Mouse (Mus musculus) heart, postnatal 0 days (tissue): Measurements from ENCODE around the gene Mgat4b. TPM values are rescaled to one million over a fixed set of nuclear protein-coding genes. Genes with fewer than 3 reads are reported as not detected.

Source experiments
- ATAC-seq: fragments of 200-750 bp; cut with Nextera tagmentation; 2 replicates; pipeline ENCODE4 v1.8.0; 2017; ENCODE audit warnings: low read depth, moderate number of reproducible peaks, moderate library complexity; ENCODE audit not compliant: insufficient read depth
- DNase-seq: peaks from one replicate; pipeline ENCODE4 v3.0.0-alpha.2; 2016; ENCODE audit warnings: low spot score
- H3K27ac ChIP-seq: fragments of 300-500 bp; sonication (generic); 2 replicates; pipeline ENCODE4 v1.5.1; 2014; ENCODE audit warnings: low read depth, mild to moderate bottlenecking
- H3K27me3 ChIP-seq: fragments of 300-500 bp; sonication (generic); 2 replicates; pipeline ENCODE4 v1.6.1; 2014; ENCODE audit warnings: low read length, mixed read lengths; ENCODE audit not compliant: control insufficient read depth, insufficient read depth
- H3K36me3 ChIP-seq: fragments of 300-500 bp; sonication (generic); replicated peaks from 2 replicates; pipeline ENCODE4 v1.6.1; 2014; ENCODE audit warnings: low read length, mixed read lengths; ENCODE audit not compliant: control insufficient read depth, insufficient read depth
- H3K4me1 ChIP-seq: fragments of 300-500 bp; sonication (generic); 2 replicates; pipeline ENCODE4 v1.6.1; 2014; ENCODE audit warnings: antibody characterized with exemption; ENCODE audit not compliant: control insufficient read depth, insufficient read depth
- H3K4me2 ChIP-seq: fragments of 300-500 bp; sonication (generic); 2 replicates; pipeline ENCODE4 v1.6.1; 2014; ENCODE audit warnings: low read depth, mild to moderate bottlenecking, low read length, moderate library complexity
- H3K4me3 ChIP-seq: fragments of 300-500 bp; sonication (generic); 2 replicates; pipeline ENCODE4 v1.5.1; 2014; ENCODE audit warnings: low read depth, low read length
- H3K9ac ChIP-seq: fragments of 300-500 bp; sonication (generic); replicated peaks from 2 replicates; pipeline ENCODE4 v1.6.1; 2014; ENCODE audit warnings: low read depth, low read length, mixed read lengths
- H3K9me3 ChIP-seq: fragments of 300-500 bp; sonication (generic); replicated peaks from 2 replicates; pipeline ENCODE4 v1.6.1; 2016; ENCODE audit warnings: low read length; ENCODE audit not compliant: control insufficient read depth
- CTCF ChIP-seq: IDR thresholded peaks from 2 replicates; pipeline ENCODE4 v1.5.1; 2016; ENCODE audit warnings: antibody characterized with exemption, control low read depth, low read depth
- EP300 ChIP-seq: IDR thresholded peaks from 2 replicates; pipeline ENCODE4 v1.6.1; 2016; ENCODE audit warnings: antibody characterized with exemption, low read depth
- whole genome bisulfite sequencing: fragments of 180-500 bp; shearing (Covaris S2); extraction: QIAGEN DNeasy Blood & Tissue Kit; methylation state at CpG from one replicate; pipeline ENCODE4 v1.1.7; 2014; 5-methylcytosine and 5-hydroxymethylcytosine counted together
- polyA plus RNA-seq: library from polyadenylated mRNA; unstranded; fragments of >200 nt; fragmentation: Nextera tagmentation; extraction: Ambion mirVana; gene quantifications from 2 replicates; pipeline ENCODE4 v1.2.1, GENCODE M21; 2015
- total RNA-seq: library from RNA; depleted of rRNA; stranded (reverse); fragments of >200 nt; gene quantifications from 2 replicates; pipeline ENCODE4 v1.2.3, GENCODE M21; 2014; ENCODE audit warnings: low replicate concordance

The Mgat4b gene
- total and polyA plus RNA-seq, 2 experiments from 2014 or later, result 39.6 to 69.2 TPM

DNA sequence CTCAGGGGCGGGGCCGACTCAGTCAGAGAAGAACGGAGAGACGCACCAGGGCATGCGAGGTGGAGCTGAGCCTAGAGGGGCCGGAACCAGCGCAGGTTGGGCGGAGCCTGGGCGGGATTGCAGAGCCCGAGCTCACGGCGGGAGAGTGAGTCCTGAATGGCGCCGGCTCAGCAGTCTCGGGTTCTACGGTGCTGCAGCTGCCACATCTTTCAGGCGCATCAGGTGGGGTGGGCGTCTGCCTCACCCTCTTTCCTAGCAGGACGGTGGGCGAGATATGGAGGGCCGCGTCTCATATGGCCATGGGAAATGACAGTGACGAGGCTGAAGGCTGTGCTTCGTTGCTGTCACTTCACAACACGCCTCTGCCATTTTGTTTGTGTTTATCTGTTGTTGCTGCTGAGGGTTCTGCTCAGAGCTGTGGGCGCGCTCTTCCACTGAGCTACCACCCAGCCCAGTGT lies 35.9 kb upstream of the Mgat4b start:
- WGBS, result under 1% methylated on average over 27 of the region's 27 CpGs
- H3K9ac ChIP-seq, result peak overlapping the region; percentile 61
- no peak for TF ChIP-seq CTCF
- TF ChIP-seq EP300, result no peak
- peaks cover 24% of the 10 kb centered on the region for H3K36me3 ChIP-seq
- H3K27ac ChIP-seq, result peak overlapping the region; percentile 57
- H3K27me3 ChIP-seq, result no peaks in the 10 kb centered on the region
- peaks cover 6% of the 10 kb centered on the region for H3K4me1 ChIP-seq
- no peaks in the 10 kb centered on the region for H3K9me3 ChIP-seq
- peak overlapping the region; percentile 66 for H3K4me3 ChIP-seq
- H3K4me2 ChIP-seq, result peak overlapping the region; percentile 92
- peak; percentile 98 for DNase-seq
- peak; percentile 100 for ATAC-seq

DNA sequence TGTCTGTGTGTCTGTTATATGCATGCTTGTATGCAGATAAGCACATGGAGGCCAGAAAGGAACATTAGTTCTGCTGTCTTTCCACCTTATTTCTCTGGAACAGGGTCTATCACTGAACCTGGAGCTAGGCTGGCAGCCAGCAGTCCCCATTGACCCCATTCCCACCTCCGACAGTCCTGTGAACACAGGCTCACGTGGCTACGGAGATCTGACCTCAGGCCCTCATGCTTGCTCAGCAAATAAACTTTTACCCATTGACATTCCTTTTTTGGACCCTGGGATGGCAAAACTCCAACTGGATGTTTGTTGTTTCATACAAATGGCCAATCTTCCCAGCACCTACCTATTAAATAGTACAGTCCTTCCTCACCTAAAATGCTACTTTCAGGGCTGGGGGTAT lies 34.3 kb upstream of the Mgat4b start:
- peaks cover 6% of the 10 kb centered on the region for H3K4me1 ChIP-seq
- H3K36me3 ChIP-seq, result peaks cover 14% of the 10 kb centered on the region
- H3K4me2 ChIP-seq, result no peak overlapping the region
- ATAC-seq (no peak), DNase-seq (no peak)
- no peak for TF ChIP-seq EP300
- no peak for TF ChIP-seq CTCF
- H3K27me3 ChIP-seq, result no peaks in the 10 kb centered on the region
- H3K9ac ChIP-seq, result no peak overlapping the region
- WGBS, result 69% methylated on average over 3 of the region's 3 CpGs
- no peaks in the 10 kb centered on the region for H3K9me3 ChIP-seq
- H3K4me3 ChIP-seq, result no peak overlapping the region
- no peak overlapping the region for H3K27ac ChIP-seq

GRCm38 (mm10) chr11:50177111-50177510 lies 33.6 kb upstream of the Mgat4b start:
- H3K36me3 ChIP-seq, result peaks cover 8% of the 10 kb centered on the region
- no peaks in the 10 kb centered on the region for H3K27me3 ChIP-seq
- WGBS, result 60% methylated on average over 6 of the region's 6 CpGs
- H3K27ac ChIP-seq, result no peak overlapping the region
- DNase-seq, result no peak
- H3K4me2 ChIP-seq, result no peak overlapping the region
- no peak overlapping the region for H3K9ac ChIP-seq
- H3K9me3 ChIP-seq, result no peaks in the 10 kb centered on the region
- no peak overlapping the region for H3K4me3 ChIP-seq
- TF ChIP-seq EP300 (no peak), CTCF (no peak)
- peaks cover 6% of the 10 kb centered on the region for H3K4me1 ChIP-seq
- no peak for ATAC-seq

DNA sequence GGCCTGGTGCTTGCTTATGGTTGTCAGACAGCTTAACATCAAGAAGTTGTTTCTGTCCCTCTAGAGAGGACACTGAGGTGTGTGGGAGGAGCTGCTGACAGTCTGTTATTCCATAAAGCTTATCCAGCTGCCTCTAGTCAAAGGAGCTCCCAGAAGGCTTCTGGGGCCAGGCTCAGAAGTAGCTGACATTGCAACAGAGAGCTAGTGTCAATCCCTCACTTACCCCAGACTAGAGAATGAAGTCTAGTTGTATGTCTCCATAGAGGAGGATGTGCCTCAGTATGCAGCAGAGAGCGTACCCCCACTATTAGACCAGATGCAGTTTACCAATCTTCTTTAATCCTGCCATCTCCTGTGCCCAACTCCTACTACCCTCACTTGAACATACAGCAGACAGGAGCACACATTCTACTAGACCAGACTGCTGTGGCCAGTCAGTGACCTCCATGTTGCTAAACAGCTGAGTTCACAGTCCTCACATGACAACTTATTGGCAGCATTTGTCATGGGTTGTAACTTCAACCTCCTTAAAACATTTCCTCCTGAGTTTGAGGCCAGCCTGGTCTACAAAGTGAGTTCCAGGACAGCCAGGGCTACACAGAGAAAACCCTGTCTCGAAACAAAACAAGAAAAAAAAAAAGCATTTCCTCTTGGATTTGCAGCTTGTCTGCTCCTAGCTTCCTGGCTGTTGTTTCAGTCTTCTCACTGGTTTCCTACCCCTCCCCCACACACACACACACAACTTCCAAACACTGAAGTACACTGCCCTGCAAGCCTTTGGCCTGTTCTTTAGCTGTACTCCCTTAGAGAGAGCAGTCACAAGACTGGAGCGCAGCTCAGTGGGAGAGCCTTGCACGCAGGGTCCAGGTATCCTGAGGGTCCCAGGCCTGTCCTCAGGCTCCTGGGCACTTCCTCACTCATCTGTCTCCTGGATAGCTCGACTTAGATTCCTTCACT lies 31.9 kb upstream of the Mgat4b start:
- Histone ChIP-seq H3K27ac (0 out of 2 replicates have a peak overlapping the region, but pooled peaks have one; percentile 3), H3K4me1 (peaks cover 6% of the 10 kb centered on the region), H3K4me3 (no peak overlapping the region), H3K27me3 (no peaks in the 10 kb centered on the region), H3K9ac (no peak overlapping the region), H3K9me3 (no peaks in the 10 kb centered on the region), H3K4me2 (no peak overlapping the region), H3K36me3 (peaks cover 8% of the 10 kb centered on the region)
- DNase-seq (no peak), ATAC-seq (no peak)
- TF ChIP-seq EP300 (no peak), CTCF (no peak)
- 69% methylated on average over 5 of the region's 5 CpGs for WGBS

DNA sequence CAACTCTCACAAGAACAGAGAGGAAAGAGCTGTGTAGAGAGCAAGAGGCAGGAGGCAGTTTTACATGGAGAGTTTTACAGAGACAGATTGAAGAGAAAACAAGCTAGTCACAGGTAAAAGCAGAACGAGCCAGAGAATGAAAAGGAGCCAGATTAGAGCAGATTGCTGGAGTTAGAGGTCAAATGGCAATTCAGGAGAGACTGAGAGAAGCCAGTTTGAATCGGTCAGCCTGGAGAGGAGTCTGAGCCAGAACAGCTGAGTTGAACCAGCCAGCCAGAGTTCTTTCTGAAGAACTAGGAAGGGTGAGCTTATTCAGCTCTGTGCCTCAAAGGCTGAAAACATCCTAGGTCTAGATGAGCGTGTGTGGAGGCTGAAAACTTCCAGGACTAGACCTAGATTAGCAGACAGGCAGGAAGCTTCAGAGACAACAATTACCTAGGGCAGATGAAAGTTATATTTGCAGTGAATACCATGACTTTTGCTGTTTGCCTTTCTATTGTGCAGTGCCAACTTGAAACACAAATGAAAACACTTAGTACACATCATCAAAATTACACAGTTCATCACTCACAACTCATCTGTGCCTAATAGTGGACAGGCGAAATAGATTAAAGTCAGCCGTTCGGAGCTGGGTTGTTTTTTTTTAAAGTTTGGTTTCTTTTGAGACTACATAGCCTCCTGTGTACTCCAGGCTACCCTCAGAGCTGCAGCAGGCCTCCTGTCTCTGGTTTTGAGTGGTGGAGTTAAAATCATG lies 30.0 kb upstream of the Mgat4b start:
- Histone ChIP-seq H3K36me3 (peaks cover 8% of the 10 kb centered on the region), H3K27ac (no peak overlapping the region), H3K4me2 (no peak overlapping the region), H3K9ac (no peak overlapping the region), H3K4me1 (no peaks in the 10 kb centered on the region), H3K27me3 (no peaks in the 10 kb centered on the region), H3K9me3 (no peaks in the 10 kb centered on the region), H3K4me3 (no peak overlapping the region)
- DNase-seq, result no peak
- 68% methylated on average over 6 of the region's 6 CpGs for WGBS
- TF ChIP-seq CTCF (no peak), EP300 (no peak)
- no peak for ATAC-seq
